Mouse (Mus musculus): Measurements from ENCODE around the gene Fgfrl1. TPM values are rescaled to one million over a fixed set of nuclear protein-coding genes. Genes with fewer than 3 reads are reported as not detected.

The Fgfrl1 gene
- total and polyA plus RNA-seq, 3 experiments: 2.1 to 7.1 (median 4.9) TPM

GRCm38 (mm10) chr5:108670785-108671184 is 21.4 kb upstream of the Fgfrl1 start:
- peak; percentile 36 for ATAC-seq (ENCODE audit: extremely low read depth, insufficient number of reproducible peaks, low FRiP score, poor library complexity, severe bottlenecking)
- TF ChIP-seq GATA1 (IDR thresholded peaks at IDR 0.05; ENCODE audit: borderline replicate concordance, low read length) (no peak), CTCF (IDR thresholded peaks at IDR 0.05; ENCODE audit: low read depth, low read length) (peak; percentile 48; the same call in 1 of the 2 replicates)

DNA sequence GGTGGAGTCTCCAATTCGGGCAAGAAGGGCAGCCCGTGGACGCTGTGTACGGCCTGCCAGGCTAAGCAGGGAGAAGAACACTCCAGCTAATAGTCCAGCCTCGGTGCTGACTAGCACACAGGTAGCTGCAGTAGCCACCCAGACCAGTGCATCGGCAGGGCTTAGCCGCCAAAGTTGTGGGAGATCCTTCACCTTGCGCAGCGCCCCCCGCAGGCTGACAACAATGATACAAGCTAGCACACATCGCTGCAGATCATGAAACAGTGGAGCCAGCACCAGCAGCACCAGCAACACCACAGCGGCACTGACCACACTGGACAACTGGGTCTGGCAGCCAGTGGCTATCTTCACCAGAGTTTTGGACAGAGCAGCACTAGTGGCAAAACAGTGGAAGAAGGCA is 20.4 kb upstream of the Fgfrl1 start:
- Histone ChIP-seq H3K4me3 (ENCODE audit: low read depth, low read length) (peak overlapping the region; percentile 40; the same call in 1 of the 2 replicates), H3K27me3 (ENCODE audit: insufficient read depth, low read length) (no peaks in the 10 kb centered on the region), H3K9me3 (replicated peaks) (no peaks in the 10 kb centered on the region), H3K4me1 (ENCODE audit: insufficient read depth, low read depth, low read length) (peaks cover 93% of the 10 kb centered on the region), H3K36me3 (replicated peaks) (peaks cover 52% of the 10 kb centered on the region)
- no peak for ATAC-seq (ENCODE audit: extremely low read depth, insufficient number of reproducible peaks, low FRiP score, poor library complexity, severe bottlenecking)
- no peak for DNase-seq (ENCODE audit: low spot score)
- TF ChIP-seq CTCF (IDR thresholded peaks at IDR 0.05; ENCODE audit: low read depth, low read length) (peak; percentile 37; the same call in 1 of the 2 replicates), GATA1 (IDR thresholded peaks at IDR 0.05; ENCODE audit: borderline replicate concordance, low read length) (no peak)

More at GRCm38 (mm10) chr5:108670785-108671184, 21.4 kb upstream of the Fgfrl1 start:
- Histone ChIP-seq H3K27me3 (ENCODE audit: insufficient read depth, low read length) (no peaks in the 10 kb centered on the region), H3K4me3 (ENCODE audit: low read depth, low read length) (peak overlapping the region; percentile 40; the same call in 1 of the 2 replicates), H3K4me1 (ENCODE audit: insufficient read depth, low read depth, low read length) (peaks cover 83% of the 10 kb centered on the region), H3K36me3 (replicated peaks) (peaks cover 49% of the 10 kb centered on the region), H3K9me3 (replicated peaks) (no peaks in the 10 kb centered on the region)
- peak; percentile 64 for DNase-seq (ENCODE audit: low spot score)

- Histone ChIP-seq H3K27me3 (ENCODE audit: insufficient read depth, low read length) (no peaks in the 10 kb centered on the region), H3K4me1 (ENCODE audit: insufficient read depth, low read depth, low read length) (peaks cover 99% of the 10 kb centered on the region), H3K4me3 (ENCODE audit: low read depth, low read length) (peak overlapping the region; percentile 69), H3K9me3 (replicated peaks) (no peaks in the 10 kb centered on the region), H3K36me3 (replicated peaks) (peaks cover 56% of the 10 kb centered on the region)
- no peak for ATAC-seq (ENCODE audit: extremely low read depth, insufficient number of reproducible peaks, low FRiP score, poor library complexity, severe bottlenecking)
- no peak for DNase-seq (ENCODE audit: low spot score)
- TF ChIP-seq TAL1 (conservative IDR thresholded peaks at IDR 0.05; ENCODE audit: low read depth, low read length) (no peak), POLR2AphosphoS5 (IDR thresholded peaks at IDR 0.05; ENCODE audit: insufficient replicate concordance, low read depth, low read length) (no peak), CTCF (IDR thresholded peaks at IDR 0.05; ENCODE audit: low read depth, low read length) (no peak)
Observed at GRCm38 (mm10) chr5:108674624-108675023, 17.6 kb upstream of the Fgfrl1 start.

DNA sequence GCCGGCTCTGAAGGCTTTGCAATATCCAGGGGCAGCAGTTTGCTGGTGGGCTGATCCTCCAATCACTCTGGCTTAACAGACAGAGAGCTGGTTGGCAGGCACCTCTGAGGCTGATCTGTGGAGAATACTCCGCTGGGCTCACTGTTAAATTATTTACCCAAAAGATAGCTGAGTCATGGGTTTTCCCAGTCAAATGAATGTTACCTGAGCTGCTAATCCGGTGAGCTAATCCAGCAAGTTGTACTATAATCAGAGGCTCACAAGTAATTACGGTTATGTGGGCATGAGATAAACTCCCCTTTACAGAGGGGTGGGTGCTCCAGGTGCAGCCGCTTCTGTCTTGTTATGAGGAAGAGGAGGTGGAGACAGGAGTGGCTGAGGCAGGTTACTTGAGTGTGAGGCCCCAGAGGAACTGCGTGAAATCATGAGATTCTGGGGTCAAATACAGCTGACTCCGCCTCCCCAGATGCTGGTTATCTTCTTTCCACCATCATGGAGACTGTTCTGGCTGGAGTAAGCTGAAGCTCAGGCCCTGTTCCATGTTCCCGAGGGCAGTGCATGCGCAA is 16.8 kb upstream of the Fgfrl1 start, which contains the start of gene Slc26a1:
Gene Slc26a1 (minus strand): TSS at position 319 of the 566 bp plus-strand sequence.
- Histone ChIP-seq H3K27me3 (ENCODE audit: insufficient read depth, low read length) (no peaks in the 10 kb centered on the region), H3K9me3 (replicated peaks) (no peaks in the 10 kb centered on the region), H3K4me1 (ENCODE audit: insufficient read depth, low read depth, low read length) (peaks cover 98% of the 10 kb centered on the region), H3K36me3 (replicated peaks) (peaks cover 58% of the 10 kb centered on the region), H3K4me3 (ENCODE audit: low read depth, low read length) (peak within 1 kb of the TSS; percentile 70)
- DNase-seq (ENCODE audit: low spot score) (peak; percentile 60), ATAC-seq (ENCODE audit: extremely low read depth, insufficient number of reproducible peaks, low FRiP score, poor library complexity, severe bottlenecking) (peak; percentile 23)
- TF ChIP-seq POLR2AphosphoS5 (IDR thresholded peaks at IDR 0.05; ENCODE audit: insufficient replicate concordance, low read depth, low read length) (no peak), CTCF (IDR thresholded peaks at IDR 0.05; ENCODE audit: low read depth, low read length) (no peak)

DNA sequence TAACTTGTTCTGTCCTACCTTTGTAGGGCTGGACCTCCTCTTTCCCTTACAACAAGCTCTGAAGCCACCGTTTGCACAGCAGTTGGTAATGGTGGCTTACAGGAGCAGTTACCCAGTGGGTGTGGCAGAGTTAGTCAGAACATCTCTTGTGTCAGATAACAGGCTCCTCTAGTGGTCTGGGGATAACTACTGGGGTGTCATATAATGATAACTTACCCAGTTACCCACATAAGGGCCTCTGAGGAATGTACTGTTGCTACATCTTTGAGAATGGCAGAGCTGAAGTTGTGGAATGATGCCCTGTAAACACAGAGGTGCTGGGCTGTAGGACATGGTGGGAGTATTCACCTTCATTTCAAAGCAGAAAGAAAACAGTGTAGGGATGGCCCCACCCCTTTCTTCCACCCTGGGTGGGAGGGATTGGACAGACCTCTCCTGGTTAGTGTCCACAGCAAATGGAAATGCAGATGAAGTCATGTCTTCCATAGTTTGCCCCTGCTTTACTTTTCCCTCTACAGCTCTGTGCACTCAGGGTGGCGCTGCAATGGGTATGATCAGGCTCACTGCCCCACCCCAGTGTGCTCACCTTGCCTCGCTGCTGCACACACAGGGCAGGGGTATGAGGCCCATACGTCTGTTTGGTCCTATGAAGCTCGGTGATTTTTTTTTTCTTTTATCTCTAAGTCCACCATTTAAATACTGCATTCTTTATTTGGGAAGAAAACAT is 15.2 kb upstream of the Fgfrl1 start:
- peak; percentile 68 for ATAC-seq (ENCODE audit: extremely low read depth, insufficient number of reproducible peaks, low FRiP score, poor library complexity, severe bottlenecking)
- peak; percentile 71 for DNase-seq (ENCODE audit: low spot score)
- H3K27me3 ChIP-seq (ENCODE audit: insufficient read depth, low read length): no peaks in the 10 kb centered on the region
- H3K4me1 ChIP-seq (ENCODE audit: insufficient read depth, low read depth, low read length): peaks cover 95% of the 10 kb centered on the region
- no peak for TF ChIP-seq POLR2AphosphoS5 (IDR thresholded peaks at IDR 0.05; ENCODE audit: insufficient replicate concordance, low read depth, low read length)
- peak; percentile 26; the same call in 1 of the 2 replicates for TF ChIP-seq TAL1 (conservative IDR thresholded peaks at IDR 0.05; ENCODE audit: low read depth, low read length)
- peak overlapping the region; percentile 70 for H3K4me3 ChIP-seq (ENCODE audit: low read depth, low read length)
- H3K36me3 ChIP-seq (replicated peaks): peaks cover 58% of the 10 kb centered on the region
- no peaks in the 10 kb centered on the region for H3K9me3 ChIP-seq (replicated peaks)

DNA sequence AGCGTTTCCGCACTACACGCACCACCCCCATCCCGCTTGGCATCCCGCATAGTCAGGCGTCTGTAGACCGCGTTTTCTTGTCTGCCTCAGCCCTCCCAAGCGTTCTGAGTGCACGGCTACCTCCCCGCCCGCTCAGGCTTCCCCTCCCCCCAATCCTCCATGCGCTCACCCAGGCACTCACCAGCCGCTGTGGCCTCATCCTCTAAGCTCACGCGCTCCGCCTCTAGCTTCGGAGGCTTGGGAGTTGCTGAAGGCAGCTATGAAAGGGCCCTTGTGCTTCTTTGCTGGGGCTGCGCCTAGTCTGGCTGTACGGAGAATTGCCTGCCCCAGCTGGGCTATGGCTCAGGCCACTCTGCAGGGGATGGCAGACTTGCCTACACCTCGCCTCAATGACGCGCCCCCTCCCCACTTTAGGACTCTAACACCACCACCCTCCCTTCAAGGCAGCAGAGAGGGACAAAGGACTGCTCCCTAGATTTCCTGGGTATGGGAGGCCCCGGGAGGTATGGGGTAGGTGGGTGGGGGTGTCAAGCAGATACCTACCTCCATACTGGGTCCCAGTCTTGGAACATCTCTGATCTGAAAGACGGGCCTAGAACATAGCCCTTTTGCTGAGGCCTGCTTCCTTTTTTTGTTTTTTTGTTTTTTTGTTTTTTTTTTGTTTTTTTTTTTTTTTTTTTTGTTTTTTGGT is 14.4 kb upstream of the Fgfrl1 start:
- peaks cover 86% of the 10 kb centered on the region for H3K4me1 ChIP-seq (ENCODE audit: insufficient read depth, low read depth, low read length)
- no peaks in the 10 kb centered on the region for H3K27me3 ChIP-seq (ENCODE audit: insufficient read depth, low read length)
- TF ChIP-seq POLR2AphosphoS5 (IDR thresholded peaks at IDR 0.05; ENCODE audit: insufficient replicate concordance, low read depth, low read length) (no peak), GATA1 (IDR thresholded peaks at IDR 0.05; ENCODE audit: borderline replicate concordance, low read length) (no peak), TAL1 (conservative IDR thresholded peaks at IDR 0.05; ENCODE audit: low read depth, low read length) (no peak), CTCF (IDR thresholded peaks at IDR 0.05; ENCODE audit: low read depth, low read length) (no peak), GATA2 (IDR thresholded peaks at IDR 0.05; ENCODE audit: borderline replicate concordance, low read depth, low read length) (no peak)
- H3K9me3 ChIP-seq (replicated peaks): no peaks in the 10 kb centered on the region
- peak overlapping the region; percentile 70 for H3K4me3 ChIP-seq (ENCODE audit: low read depth, low read length)
- peaks cover 55% of the 10 kb centered on the region for H3K36me3 ChIP-seq (replicated peaks)
- peak; percentile 55 for ATAC-seq (ENCODE audit: extremely low read depth, insufficient number of reproducible peaks, low FRiP score, poor library complexity, severe bottlenecking)
- peak; percentile 76 for DNase-seq (ENCODE audit: low spot score)
